Mouse (Mus musculus): Measurements from ENCODE around the gene Zdhhc18.

DNA sequence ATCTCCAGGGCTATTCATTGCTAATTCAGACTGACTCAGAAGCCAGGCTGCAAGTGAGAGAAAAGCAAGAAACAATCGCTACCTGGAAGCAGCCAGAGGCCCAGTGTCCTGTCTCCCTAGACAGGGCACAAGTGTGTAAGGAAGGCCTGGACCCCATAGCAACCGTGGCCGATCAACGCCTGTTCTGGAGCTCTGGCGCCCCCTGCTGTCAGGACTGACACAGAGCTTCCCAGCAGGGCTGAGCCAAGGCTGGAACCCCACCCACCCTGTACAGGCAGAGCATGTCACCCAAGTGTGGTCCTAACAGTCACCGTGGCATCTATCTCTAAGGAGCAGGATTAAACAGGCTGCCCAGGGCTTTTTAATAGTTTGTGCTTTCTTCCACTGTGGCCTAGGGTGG, 40.2 kb downstream of the Zdhhc18 start:
- TF ChIP-seq CTCF (IDR thresholded peaks at IDR 0.05) = peak; percentile 95
- TF ChIP-seq EP300 (IDR thresholded peaks at IDR 0.05) = no peak
